Mouse (Mus musculus): ENCODE results near the gene Thbs2. TPM values are rescaled to one million over a fixed set of nuclear protein-coding genes. Genes with fewer than 3 reads are reported as not detected.

Gene Thbs2
- polyA plus RNA-seq, 1 experiment from 2014 or later = 5.6 TPM

- Histone ChIP-seq H3K36me3 (replicated peaks; ENCODE audit: control insufficient read depth, insufficient read depth) (no peaks in the 10 kb centered on the region), H3K27me3 (ENCODE audit: control insufficient read depth, insufficient read depth, low read length) (no peaks in the 10 kb centered on the region), H3K27ac (no peak overlapping the region), H3K9ac (no peak overlapping the region), H3K9me3 (ENCODE audit: control insufficient read depth, low read length) (no peaks in the 10 kb centered on the region), H3K4me1 (replicated peaks; ENCODE audit: control insufficient read depth, insufficient read depth, low read length) (no peaks in the 10 kb centered on the region), H3K4me3 (replicated peaks; ENCODE audit: low read length) (no peak overlapping the region), H3K4me2 (replicated peaks) (no peak overlapping the region)
- ATAC-seq (ENCODE audit: low FRiP score) (no peak), DNase-seq (ENCODE audit: low spot score) (no peak)
- 94% methylated on average over 7 of the region's 7 CpGs for WGBS
These were observed 11.2 kb downstream of the Thbs2 start for GRCm38 (mm10) chr17:14682836-14683235.

GRCm38 (mm10) chr17:14681047-14681446, 13.0 kb downstream of the Thbs2 start:
- Histone ChIP-seq H3K4me2 (replicated peaks) (no peak overlapping the region), H3K27me3 (ENCODE audit: control insufficient read depth, insufficient read depth, low read length) (no peaks in the 10 kb centered on the region), H3K4me3 (replicated peaks; ENCODE audit: low read length) (no peak overlapping the region), H3K9ac (no peak overlapping the region), H3K4me1 (replicated peaks; ENCODE audit: control insufficient read depth, insufficient read depth, low read length) (no peaks in the 10 kb centered on the region), H3K36me3 (replicated peaks; ENCODE audit: control insufficient read depth, insufficient read depth) (no peaks in the 10 kb centered on the region), H3K9me3 (ENCODE audit: control insufficient read depth, low read length) (no peaks in the 10 kb centered on the region), H3K27ac (no peak overlapping the region)
- no peak for DNase-seq (ENCODE audit: low spot score)
- no peak for ATAC-seq (ENCODE audit: low FRiP score)
- WGBS = 91% methylated on average over 12 of the region's 12 CpGs

- Histone ChIP-seq H3K4me2 (replicated peaks) (no peak overlapping the region), H3K36me3 (replicated peaks; ENCODE audit: control insufficient read depth, insufficient read depth) (no peaks in the 10 kb centered on the region), H3K9ac (no peak overlapping the region), H3K4me3 (replicated peaks; ENCODE audit: low read length) (no peak overlapping the region), H3K27ac (no peak overlapping the region), H3K27me3 (ENCODE audit: control insufficient read depth, insufficient read depth, low read length) (no peaks in the 10 kb centered on the region), H3K4me1 (replicated peaks; ENCODE audit: control insufficient read depth, insufficient read depth, low read length) (no peaks in the 10 kb centered on the region), H3K9me3 (ENCODE audit: control insufficient read depth, low read length) (no peaks in the 10 kb centered on the region)
- DNase-seq (ENCODE audit: low spot score) (no peak), ATAC-seq (ENCODE audit: low FRiP score) (no peak)
- WGBS = 79% methylated on average over 8 of the region's 8 CpGs
These were observed 16.8 kb downstream of the Thbs2 start for GRCm38 (mm10) chr17:14677198-14677597.

GRCm38 (mm10) chr17:14675517-14675916, 18.5 kb downstream of the Thbs2 start:
- H3K4me2 ChIP-seq (replicated peaks) = no peak overlapping the region
- WGBS = 93% methylated on average over 2 of the region's 2 CpGs
- H3K4me1 ChIP-seq (replicated peaks; ENCODE audit: control insufficient read depth, insufficient read depth, low read length) = no peaks in the 10 kb centered on the region
- no peak overlapping the region for H3K9ac ChIP-seq
- no peaks in the 10 kb centered on the region for H3K36me3 ChIP-seq (replicated peaks; ENCODE audit: control insufficient read depth, insufficient read depth)
- DNase-seq (ENCODE audit: low spot score) (no peak), ATAC-seq (ENCODE audit: low FRiP score) (no peak)
- H3K27ac ChIP-seq = no peak overlapping the region
- no peak overlapping the region for H3K4me3 ChIP-seq (replicated peaks; ENCODE audit: low read length)
- no peaks in the 10 kb centered on the region for H3K27me3 ChIP-seq (ENCODE audit: control insufficient read depth, insufficient read depth, low read length)
- H3K9me3 ChIP-seq (ENCODE audit: control insufficient read depth, low read length) = no peaks in the 10 kb centered on the region

- H3K9ac ChIP-seq = no peak overlapping the region
- H3K4me1 ChIP-seq (replicated peaks; ENCODE audit: control insufficient read depth, insufficient read depth, low read length) = no peaks in the 10 kb centered on the region
- WGBS = 42% methylated on average over 5 of the region's 5 CpGs
- H3K36me3 ChIP-seq (replicated peaks; ENCODE audit: control insufficient read depth, insufficient read depth) = no peaks in the 10 kb centered on the region
- H3K27ac ChIP-seq = no peak overlapping the region
- H3K9me3 ChIP-seq (ENCODE audit: control insufficient read depth, low read length) = no peaks in the 10 kb centered on the region
- no peak overlapping the region for H3K4me2 ChIP-seq (replicated peaks)
- H3K4me3 ChIP-seq (replicated peaks; ENCODE audit: low read length) = no peak overlapping the region
- DNase-seq (ENCODE audit: low spot score) (peak; percentile 28), ATAC-seq (ENCODE audit: low FRiP score) (no peak)
- no peaks in the 10 kb centered on the region for H3K27me3 ChIP-seq (ENCODE audit: control insufficient read depth, insufficient read depth, low read length)
These were observed 21.6 kb downstream of the Thbs2 start for GRCm38 (mm10) chr17:14672402-14672801.

- DNase-seq (ENCODE audit: low spot score) (no peak), ATAC-seq (ENCODE audit: low FRiP score) (no peak)
- H3K36me3 ChIP-seq (replicated peaks; ENCODE audit: control insufficient read depth, insufficient read depth) = no peaks in the 10 kb centered on the region
- no peak overlapping the region for H3K4me2 ChIP-seq (replicated peaks)
- H3K27me3 ChIP-seq (ENCODE audit: control insufficient read depth, insufficient read depth, low read length) = no peaks in the 10 kb centered on the region
- H3K9me3 ChIP-seq (ENCODE audit: control insufficient read depth, low read length) = no peaks in the 10 kb centered on the region
- no peaks in the 10 kb centered on the region for H3K4me1 ChIP-seq (replicated peaks; ENCODE audit: control insufficient read depth, insufficient read depth, low read length)
- 78% methylated on average over 4 of the region's 4 CpGs for WGBS
- H3K27ac ChIP-seq = no peak overlapping the region
- no peak overlapping the region for H3K4me3 ChIP-seq (replicated peaks; ENCODE audit: low read length)
- no peak overlapping the region for H3K9ac ChIP-seq
These were observed 26.8 kb downstream of the Thbs2 start for GRCm38 (mm10) chr17:14667225-14667624.

- WGBS = 77% methylated on average over 2 of the region's 2 CpGs
- Histone ChIP-seq H3K4me1 (replicated peaks; ENCODE audit: control insufficient read depth, insufficient read depth, low read length) (no peaks in the 10 kb centered on the region), H3K9me3 (ENCODE audit: control insufficient read depth, low read length) (no peaks in the 10 kb centered on the region), H3K9ac (no peak overlapping the region), H3K4me2 (replicated peaks) (no peak overlapping the region), H3K27ac (no peak overlapping the region), H3K4me3 (replicated peaks; ENCODE audit: low read length) (no peak overlapping the region), H3K36me3 (replicated peaks; ENCODE audit: control insufficient read depth, insufficient read depth) (no peaks in the 10 kb centered on the region), H3K27me3 (ENCODE audit: control insufficient read depth, insufficient read depth, low read length) (no peaks in the 10 kb centered on the region)
- DNase-seq (ENCODE audit: low spot score) (no peak), ATAC-seq (ENCODE audit: low FRiP score) (no peak)
These were observed 27.6 kb downstream of the Thbs2 start for GRCm38 (mm10) chr17:14666451-14666850.

- ATAC-seq (ENCODE audit: low FRiP score) (no peak), DNase-seq (ENCODE audit: low spot score) (no peak)
- Histone ChIP-seq H3K4me3 (replicated peaks; ENCODE audit: low read length) (no peak overlapping the region), H3K27ac (no peak overlapping the region), H3K27me3 (ENCODE audit: control insufficient read depth, insufficient read depth, low read length) (no peaks in the 10 kb centered on the region), H3K36me3 (replicated peaks; ENCODE audit: control insufficient read depth, insufficient read depth) (no peaks in the 10 kb centered on the region), H3K9ac (no peak overlapping the region), H3K4me2 (replicated peaks) (no peak overlapping the region), H3K9me3 (ENCODE audit: control insufficient read depth, low read length) (no peaks in the 10 kb centered on the region), H3K4me1 (replicated peaks; ENCODE audit: control insufficient read depth, insufficient read depth, low read length) (no peaks in the 10 kb centered on the region)
- WGBS = 81% methylated on average over 5 of the region's 5 CpGs
These were observed 30.7 kb downstream of the Thbs2 start for GRCm38 (mm10) chr17:14663366-14663765.

- no peaks in the 10 kb centered on the region for H3K27me3 ChIP-seq (ENCODE audit: control insufficient read depth, insufficient read depth, low read length)
- ATAC-seq (ENCODE audit: low FRiP score) (no peak), DNase-seq (ENCODE audit: low spot score) (no peak)
- H3K4me2 ChIP-seq (replicated peaks) = no peak overlapping the region
- H3K9ac ChIP-seq = no peak overlapping the region
- WGBS = 92% methylated on average over 6 of the region's 6 CpGs
- no peak overlapping the region for H3K27ac ChIP-seq
- H3K4me1 ChIP-seq (replicated peaks; ENCODE audit: control insufficient read depth, insufficient read depth, low read length) = no peaks in the 10 kb centered on the region
- H3K36me3 ChIP-seq (replicated peaks; ENCODE audit: control insufficient read depth, insufficient read depth) = no peaks in the 10 kb centered on the region
- no peak overlapping the region for H3K4me3 ChIP-seq (replicated peaks; ENCODE audit: low read length)
- H3K9me3 ChIP-seq (ENCODE audit: control insufficient read depth, low read length) = no peaks in the 10 kb centered on the region
These were observed 31.6 kb downstream of the Thbs2 start for GRCm38 (mm10) chr17:14662409-14662808.

GRCm38 (mm10) chr17:14659746-14660145, 34.3 kb downstream of the Thbs2 start:
- no peak for DNase-seq (ENCODE audit: low spot score)
- Histone ChIP-seq H3K36me3 (replicated peaks; ENCODE audit: control insufficient read depth, insufficient read depth) (no peaks in the 10 kb centered on the region), H3K4me2 (replicated peaks) (no peak overlapping the region), H3K27me3 (ENCODE audit: control insufficient read depth, insufficient read depth, low read length) (no peaks in the 10 kb centered on the region), H3K9ac (no peak overlapping the region), H3K4me3 (replicated peaks; ENCODE audit: low read length) (no peak overlapping the region), H3K9me3 (ENCODE audit: control insufficient read depth, low read length) (no peaks in the 10 kb centered on the region), H3K4me1 (replicated peaks; ENCODE audit: control insufficient read depth, insufficient read depth, low read length) (no peaks in the 10 kb centered on the region), H3K27ac (no peak overlapping the region)
- ATAC-seq (ENCODE audit: low FRiP score) = no peak
- 65% methylated on average over 4 of the region's 4 CpGs for WGBS
